Comparison of ENCODE assay signal across 20 mouse cellular contexts in genomic region chr7:25539954-25540353, GRCm38 (mm10). TPM values are rescaled to one million over a fixed set of nuclear protein-coding genes. Genes with fewer than 3 reads are reported as not detected.
DNase-seq lines count a peak whose midpoint lies in the region; ATAC-seq and TF ChIP-seq lines count a peak whose summit lies in the region.
"Not testable (repeated sequence)": the region's sequence is repeated elsewhere in the genome, so short reads cannot be mapped to it uniquely, and the experiment has no call there.
"Had no signal": no experiment of that assay in that cellular context is flagged by ENCODE, and none has a peak within 500 bp of the region (broad histone marks: within the 10 kb centered on the region; RNA-seq: fewer than 3 reads in every experiment).

No protein-coding gene starts in this region.

- H3K4me3 ChIP-seq in gastrocnemius, adult 2 months; spleen, adult 2 months (ENCODE audit: extremely low read depth, insufficient read depth, insufficient read length): not testable (repeated sequence)

- not testable (repeated sequence) for H3K27me3 ChIP-seq in spleen, adult 2 months (ENCODE audit: control insufficient read depth, insufficient read depth, low read length)

- H3K36me3 ChIP-seq in spleen, adult 2 months (ENCODE audit: control insufficient read depth, insufficient read depth, low read length), result not testable (repeated sequence)

- ATAC-seq in hematopoietic stem cell, adult 5-6 weeks (replicated peaks in 1 of 2; ENCODE audit: insufficient read depth in 1 of 2, low FRiP score in 2 of 2, low TSS enrichment in 1 of 2, low read depth in 1 of 2, poor library complexity in 2 of 2, severe bottlenecking in 2 of 2), result peak; percentile 62 to 69
- peak; percentile 55 for ATAC-seq in megakaryocyte-erythroid progenitor cell, adult 5-6 weeks (replicated peaks; ENCODE audit: low FRiP score, low TSS enrichment, poor library complexity, severe bottlenecking)

- not testable (repeated sequence) for TF ChIP-seq POLR2A in spleen, adult 2 months (IDR thresholded peaks at IDR 0.05; ENCODE audit: low read depth, low read length)

- intact Hi-C loops in gastrocnemius, adult 2 months (cut with DNase I), result loop anchor here (2.0 to 5.0 kb wide), 2 partner anchors 63 to 115 kb away; partner anchors contain the start of gene Ceacam1

- not testable (repeated sequence) for H3K4me1 ChIP-seq in spleen, adult 2 months (ENCODE audit: control insufficient read depth, insufficient read depth, insufficient read length)

- WGBS in spleen, adult 2 months, result 25% methylated on average over 1 of the region's 1 CpGs

- peak; percentile 25 for DNase-seq in CD4-positive, CD25-positive, alpha-beta regulatory T cell, adult 2 months (ENCODE audit: low read depth, low spot score)
- not testable (repeated sequence) for DNase-seq in gastrocnemius, adult 2 months
- peak in 1 of 2 experiments; percentile 30 for DNase-seq in spleen, adult 2 months (ENCODE audit: low read depth in 1 of 2, low spot score in 2 of 2)
- peak; percentile 35 for DNase-seq in thymus, postnatal 0 days (ENCODE audit: low spot score)

- H3K27ac ChIP-seq in gastrocnemius, adult 2 months, result peak overlapping the region; percentile 48
- not testable (repeated sequence) for H3K27ac ChIP-seq in spleen, adult 2 months (ENCODE audit: insufficient read depth, low read length)

- not testable (repeated sequence) for TF ChIP-seq CTCF in gastrocnemius, adult 2 months (IDR thresholded peaks at IDR 0.05)
- 0 out of 2 replicates have a peak, but pooled peaks have one; percentile 13 for TF ChIP-seq CTCF in spleen, adult 2 months (IDR thresholded peaks at IDR 0.05; ENCODE audit: extremely low read depth, insufficient read depth, insufficient read length, insufficient replicate concordance)

RNA-seq across cellular contexts. Expression of gene Ceacam2, which starts 0.3 kb away (rescaled TPM):
- 1 to 10 TPM in 1 of 2 experiments, under 1 TPM in 1; 0.43 to 1.4 TPM for total RNA-seq in gastrocnemius, adult 2 months (2021)
- total RNA-seq in hematopoietic stem cell, adult 5-6 weeks (2017), result not detected in 2 replicates
- total RNA-seq in megakaryocyte-erythroid progenitor cell, adult 5-6 weeks (2014; fragmentation: Nextera tagmentation), result not detected in 2 replicates
- total RNA-seq in megakaryocyte-erythroid progenitor cell, adult 5-6 weeks (2017), result not detected in 2 replicates
- 0.45 and 0.67 TPM in 2 replicates for polyA plus RNA-seq in spleen, adult 2 months (2012; rRNA removed)
- not detected in 2 replicates for polyA plus RNA-seq in thymus, postnatal 0 days (2015; fragmentation: Nextera tagmentation; extraction: Ambion mirVana)
- total RNA-seq: left cerebral cortex, postnatal 4 days had no signal
- polyA plus RNA-seq: activated CD4-positive, CD25-positive, alpha-beta regulatory T cell, adult 4 months; adrenal gland, adult 2 months; brain, embryonic 14.5 days; C2C12; erythroblast, embryonic 14.5 days; forebrain, embryonic 11.5 days; heart, embryonic 10.5 days; heart, embryonic 16.5 days; limb, embryonic 14.5 days; liver, embryonic 12.5 days; liver, postnatal 0 days; midbrain, embryonic 10.5 days; stomach, embryonic 16.5 days had no signal
